Mouse (Mus musculus) splenic B cell, adult 2 months (primary cell): ENCODE measurements around the gene Gtse1.

Source experiments
- DNase-seq: peaks from one replicate; pipeline ENCODE4 v3.0.0-alpha.2; 2011; ENCODE audit warnings: low read depth, low spot score
- H3K27me3 ChIP-seq: 2 replicates; pipeline ENCODE4 v1.6.1; 2012; ENCODE audit warnings: mild to moderate bottlenecking, low read length, moderate library complexity, mixed read lengths; ENCODE audit not compliant: control insufficient read depth, poor library complexity, insufficient read depth, severe bottlenecking
- H3K36me3 ChIP-seq: 2 replicates; pipeline ENCODE4 v1.6.1; 2012; ENCODE audit warnings: mild to moderate bottlenecking, low read length, moderate library complexity, mixed read lengths; ENCODE audit not compliant: control insufficient read depth, poor library complexity, insufficient read depth, severe bottlenecking

Gene Gtse1

DNA sequence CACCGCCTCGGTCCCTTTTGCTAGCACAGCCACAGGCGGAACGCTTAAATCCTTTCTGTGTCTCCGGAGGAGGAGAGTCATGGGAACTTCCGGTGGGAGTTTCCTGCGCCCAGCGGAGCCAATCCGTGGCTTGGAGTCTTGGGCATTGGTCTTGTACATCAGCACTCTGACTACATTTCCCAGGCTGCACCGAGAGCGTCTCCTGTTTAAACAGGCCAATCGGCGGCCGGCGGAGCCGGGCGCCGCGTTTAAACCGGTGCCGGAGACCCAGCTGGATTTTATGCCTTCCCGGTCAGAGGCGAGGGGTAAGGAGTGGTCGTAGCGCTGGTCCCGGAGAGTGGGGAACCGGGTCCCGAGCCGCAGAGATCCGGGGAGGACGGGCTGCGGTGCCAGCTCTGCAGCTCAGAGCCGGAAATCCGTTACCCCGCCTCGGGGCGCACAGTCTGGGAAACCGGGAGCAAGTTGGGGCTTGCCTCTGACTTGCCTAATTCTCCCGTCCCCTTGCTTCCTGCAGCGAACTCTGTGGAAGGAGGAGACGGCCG is at the start of gene Gtse1:
Gene Gtse1 (plus strand): TSS at position 256 of the 542 bp plus-strand sequence.
- Histone ChIP-seq H3K36me3 (no peaks in the 10 kb centered on the region), H3K27me3 (no peaks in the 10 kb centered on the region)
- DNase-seq = peak; percentile 94

DNA sequence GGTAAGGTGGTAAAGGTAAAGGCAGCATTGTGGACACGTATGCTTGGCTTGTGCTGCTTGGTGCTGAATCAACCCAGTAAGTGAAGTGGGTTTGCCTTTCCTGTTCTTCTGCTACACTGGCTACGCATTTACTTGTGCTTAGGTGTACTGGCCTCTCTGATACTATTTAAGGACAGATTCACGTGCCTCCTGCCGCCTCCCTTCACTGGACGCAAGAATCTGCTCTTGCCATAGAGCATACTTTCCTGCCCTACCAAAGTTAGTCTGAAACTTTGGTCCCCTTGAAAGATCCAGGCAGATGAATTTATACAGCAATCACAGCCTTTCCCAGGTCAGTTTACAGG is 49.1 kb upstream of the Gtse1 start:
- Histone ChIP-seq H3K27me3 (no peaks in the 10 kb centered on the region; the same call in 1 of the 2 replicates), H3K36me3 (no peaks in the 10 kb centered on the region; the same call in 1 of the 2 replicates)
- DNase-seq = no peak

DNA sequence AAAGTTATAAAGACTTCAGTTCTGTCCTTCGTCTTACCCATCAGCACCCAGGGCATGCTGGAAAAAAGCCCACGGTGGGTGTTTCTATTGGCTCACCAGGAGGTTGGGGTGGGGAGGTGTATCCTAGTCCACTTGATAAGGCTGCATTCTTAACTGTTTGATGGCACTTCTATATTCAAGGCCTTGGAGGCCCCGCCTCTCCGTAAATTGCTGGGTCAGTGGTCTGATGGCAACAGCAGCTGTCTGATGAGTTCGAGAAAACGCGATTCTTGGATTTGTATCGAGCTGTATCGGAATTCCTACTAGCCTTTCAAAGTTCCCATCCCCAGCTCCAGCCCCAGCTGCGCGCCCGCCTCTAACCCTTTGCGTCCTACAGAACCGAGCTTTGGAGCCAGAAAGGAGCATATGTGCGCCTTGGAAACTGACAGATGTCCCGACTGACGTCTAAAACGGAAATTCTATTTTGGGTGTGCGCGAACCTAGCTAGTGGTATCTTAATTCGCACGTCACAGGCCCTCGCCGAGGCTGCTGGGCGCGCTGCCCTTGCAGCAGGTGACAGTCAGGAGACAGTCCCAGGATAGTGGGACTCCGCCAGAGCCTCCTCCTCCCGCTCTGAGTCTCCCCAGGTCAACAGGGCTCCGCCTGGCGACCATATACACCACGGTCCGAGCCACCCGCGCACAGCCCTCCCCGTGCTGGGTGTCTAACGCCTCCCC is 48.6 kb upstream of the Gtse1 start:
- DNase-seq = peak; percentile 79
- H3K36me3 ChIP-seq = no peaks in the 10 kb centered on the region; the same call in 1 of the 2 replicates
- no peaks in the 10 kb centered on the region; the same call in 1 of the 2 replicates for H3K27me3 ChIP-seq

DNA sequence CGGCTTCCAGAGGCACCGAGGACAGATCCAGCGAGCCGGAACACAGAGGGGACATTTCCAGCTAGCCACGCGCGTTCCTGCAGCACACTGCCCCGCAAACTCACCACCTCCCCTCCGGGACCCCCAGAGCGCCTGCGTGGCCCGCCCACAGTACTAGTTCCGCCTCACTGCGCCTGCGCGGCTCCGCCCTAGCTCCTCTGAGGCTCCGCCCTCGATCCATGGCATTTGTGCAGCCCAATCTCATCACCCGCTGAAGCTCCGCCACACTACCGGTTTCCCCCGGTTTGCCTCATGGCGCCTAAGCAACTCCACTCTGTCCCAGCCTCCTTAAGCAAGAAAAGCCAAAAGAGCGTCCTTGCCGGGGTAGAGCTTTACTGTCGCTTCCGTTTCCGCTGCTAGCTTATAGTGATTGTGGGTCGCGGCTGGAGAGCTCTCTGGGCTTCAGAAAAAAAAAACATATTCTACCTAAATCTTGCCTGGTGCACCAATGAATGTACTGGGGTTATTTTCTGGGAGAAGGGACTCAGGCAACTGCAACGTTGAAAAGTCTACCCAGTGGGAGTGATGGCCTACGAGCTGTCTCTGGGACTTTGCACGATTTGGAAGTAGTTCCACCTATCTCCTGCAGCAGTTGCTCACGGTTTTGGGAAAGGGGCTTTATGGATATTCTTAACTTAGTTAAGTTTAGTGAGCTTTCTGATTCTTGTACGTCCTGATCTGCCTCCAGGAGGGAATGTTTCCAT is 47.8 kb upstream of the Gtse1 start, which contains the start of gene Cdpf1:
Gene Cdpf1 (minus strand): TSS at position 163 of the 743 bp plus-strand sequence.
- H3K27me3 ChIP-seq = no peaks in the 10 kb centered on the region; the same call in 1 of the 2 replicates
- H3K36me3 ChIP-seq = no peaks in the 10 kb centered on the region; the same call in 1 of the 2 replicates
- peak; percentile 98 for DNase-seq

DNA sequence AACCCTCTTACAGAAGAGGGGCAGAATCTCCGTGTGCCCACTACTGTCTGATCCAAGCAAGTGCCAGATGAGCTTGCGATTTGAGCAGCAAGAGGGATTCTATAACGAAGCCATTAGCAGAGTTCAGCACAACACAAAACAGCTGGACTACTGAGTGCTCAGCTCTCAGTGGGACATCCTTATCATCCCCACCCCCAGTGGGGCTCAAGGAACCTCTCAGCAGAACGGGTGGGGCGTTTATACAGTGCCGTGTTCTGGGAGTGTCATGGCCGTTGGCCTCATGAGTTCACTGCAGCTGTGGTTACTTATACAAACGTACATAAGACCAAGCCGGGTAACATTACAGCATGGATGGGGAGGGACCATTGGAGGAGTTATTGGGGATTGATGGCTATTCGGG is 46.1 kb upstream of the Gtse1 start:
- DNase-seq = no peak
- no peaks in the 10 kb centered on the region; the same call in 1 of the 2 replicates for H3K27me3 ChIP-seq
- H3K36me3 ChIP-seq = no peaks in the 10 kb centered on the region

DNA sequence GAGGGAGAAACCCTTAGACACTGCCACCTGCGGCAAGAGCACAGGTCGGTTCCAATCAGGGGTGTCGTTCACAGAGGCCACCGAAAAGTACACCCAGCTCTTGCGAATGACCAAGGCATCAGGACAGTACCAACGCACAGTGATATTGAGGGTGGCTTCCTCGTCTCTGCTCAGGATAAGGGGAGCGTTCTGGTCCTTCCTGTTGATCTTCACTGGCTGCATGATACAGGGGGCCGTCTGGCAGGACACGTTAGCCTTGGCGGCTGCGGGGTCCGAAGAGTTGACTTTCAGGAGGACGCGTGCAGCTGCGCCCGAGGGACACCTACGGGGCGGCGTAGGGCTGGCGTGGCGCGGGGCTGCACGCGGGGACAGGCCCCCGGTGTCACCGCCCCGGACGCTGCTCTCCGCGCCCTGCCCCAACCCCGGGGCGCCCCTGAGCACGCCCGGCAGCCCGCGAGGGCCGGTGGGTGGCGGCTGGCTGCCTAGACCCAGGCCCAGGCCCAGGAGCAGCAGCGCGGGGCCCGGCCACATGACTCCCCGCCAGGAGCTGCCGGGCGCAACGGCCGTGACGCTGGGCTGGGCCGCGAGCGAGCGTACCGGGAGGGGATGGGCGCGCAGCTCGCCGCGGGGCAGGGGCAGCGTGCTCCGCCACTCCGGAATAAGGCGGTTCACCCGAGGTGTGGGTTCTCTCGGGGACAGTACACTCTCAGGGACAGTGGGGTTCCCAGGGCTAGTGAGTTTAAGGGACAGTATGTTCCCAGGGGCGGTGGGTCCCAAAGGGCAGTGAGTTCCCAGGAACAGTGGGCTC is 38.1 kb upstream of the Gtse1 start, which contains the start of gene Pkdrej:
Gene Pkdrej (minus strand): TSS at position 532 of the 808 bp plus-strand sequence.
- Histone ChIP-seq H3K27me3 (no peaks in the 10 kb centered on the region), H3K36me3 (no peaks in the 10 kb centered on the region)
- no peak for DNase-seq

DNA sequence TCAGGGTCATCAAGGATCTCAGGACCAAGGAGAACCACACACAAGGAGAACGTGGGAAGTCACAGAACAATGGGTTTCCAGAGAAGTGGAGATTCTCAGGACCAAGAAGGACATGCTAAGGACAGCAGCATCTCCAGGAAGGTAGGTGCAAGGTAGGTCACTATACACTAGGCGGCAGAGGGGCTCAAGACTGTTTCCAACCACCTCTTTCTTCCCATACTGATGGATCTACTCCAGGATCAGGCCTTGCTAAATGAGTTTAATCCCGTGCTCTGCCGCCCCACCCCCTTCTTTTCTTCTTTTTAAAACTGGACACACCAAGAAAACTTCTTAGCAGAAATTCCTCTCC is 37.6 kb upstream of the Gtse1 start:
- Histone ChIP-seq H3K36me3 (no peaks in the 10 kb centered on the region), H3K27me3 (no peaks in the 10 kb centered on the region)
- no peak for DNase-seq

DNA sequence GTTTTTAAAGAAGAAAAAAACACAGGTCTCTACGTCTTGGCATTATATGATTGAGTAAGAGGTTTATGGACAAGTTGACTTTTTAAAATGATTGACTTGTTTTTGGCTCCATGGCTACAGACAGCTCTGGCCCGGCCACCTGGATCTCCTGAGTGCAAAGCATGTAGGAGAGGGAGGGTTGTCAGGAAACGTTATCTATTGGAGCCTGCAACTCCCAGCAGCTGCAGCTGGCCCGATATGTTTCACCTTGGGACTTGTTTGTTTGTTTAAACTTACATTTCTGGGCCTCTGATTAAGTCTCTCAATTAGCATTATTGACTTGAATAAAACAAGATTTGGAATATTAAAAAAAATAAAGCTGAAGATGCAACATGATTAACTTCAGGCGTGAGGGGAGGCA is 32.9 kb upstream of the Gtse1 start:
- H3K27me3 ChIP-seq = no peaks in the 10 kb centered on the region
- no peak for DNase-seq
- no peaks in the 10 kb centered on the region for H3K36me3 ChIP-seq

DNA sequence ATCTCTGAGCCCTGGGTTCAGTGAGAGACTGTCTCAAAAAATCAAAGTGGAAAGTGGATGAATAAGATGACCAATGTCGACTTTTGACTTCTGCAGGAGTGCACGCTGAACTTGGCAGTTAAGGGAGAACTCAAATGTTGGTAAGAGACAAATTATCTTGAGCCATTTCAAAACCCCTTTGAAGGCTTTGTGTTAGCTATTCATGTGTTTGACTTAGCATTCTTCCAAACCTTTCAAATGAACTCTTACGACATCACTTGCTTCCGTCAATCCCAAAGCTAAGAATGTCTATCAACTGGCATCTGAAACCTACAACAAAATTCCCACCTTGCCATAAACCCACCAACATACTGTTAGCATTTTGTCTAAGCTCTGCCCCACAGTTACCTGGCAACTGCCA is 31.5 kb upstream of the Gtse1 start:
- DNase-seq = no peak
- no peaks in the 10 kb centered on the region for H3K27me3 ChIP-seq
- H3K36me3 ChIP-seq = no peaks in the 10 kb centered on the region

DNA sequence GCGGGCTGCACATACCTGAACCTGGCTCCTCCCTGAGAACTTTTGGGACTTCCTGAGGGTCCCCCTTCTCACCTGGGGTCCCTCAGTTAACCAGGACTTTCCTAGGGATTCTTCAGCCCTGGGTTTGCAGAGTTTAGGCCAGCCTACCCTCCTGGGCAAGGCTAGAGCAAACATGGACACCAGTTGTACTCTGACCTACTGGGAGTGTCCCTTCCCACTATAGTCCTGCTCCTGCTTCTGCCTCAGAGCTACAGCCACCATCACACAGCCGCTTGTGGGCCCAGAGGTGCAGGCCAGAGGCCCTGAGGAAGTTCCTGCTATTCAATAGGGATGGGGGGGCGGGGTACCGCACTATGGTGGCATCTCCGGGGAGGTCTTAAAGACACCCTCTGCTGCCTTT is 30.1 kb upstream of the Gtse1 start:
- Histone ChIP-seq H3K36me3 (no peaks in the 10 kb centered on the region), H3K27me3 (no peaks in the 10 kb centered on the region)
- no peak for DNase-seq

DNA sequence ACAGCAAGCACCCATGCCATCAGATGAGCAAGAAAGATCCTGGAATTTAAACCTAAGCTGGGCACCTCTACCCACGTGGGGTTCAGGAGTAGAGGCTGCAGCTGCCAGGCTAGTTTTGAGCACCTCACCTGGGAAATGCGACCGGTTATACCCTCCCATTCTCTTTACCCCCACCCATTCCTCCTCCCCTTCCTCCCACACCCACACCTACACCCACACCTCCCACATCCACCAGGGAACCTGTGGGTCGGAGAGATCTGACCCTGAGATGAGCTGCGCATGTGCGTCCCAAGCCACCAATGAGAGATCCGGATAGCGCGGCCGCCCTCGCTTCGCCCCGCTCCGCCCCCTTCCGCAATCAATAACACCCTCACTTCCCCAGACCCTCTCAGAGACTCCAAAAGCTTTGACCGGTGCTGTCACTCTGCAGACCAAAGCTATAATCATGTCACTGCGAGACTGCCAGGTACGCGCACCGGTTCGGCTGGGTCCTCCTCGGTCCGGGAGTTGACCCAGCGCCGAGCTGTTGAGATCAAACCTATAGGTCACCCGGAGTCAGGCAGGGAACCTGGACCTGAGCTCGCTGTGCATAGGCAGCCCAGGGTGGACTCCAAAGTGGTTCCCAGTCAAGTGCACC is 27.5 kb upstream of the Gtse1 start, which contains the start of gene Ttc38:
Gene Ttc38 (plus strand): TSS at position 353 of the 637 bp plus-strand sequence.
- DNase-seq = peak; percentile 88
- Histone ChIP-seq H3K36me3 (peaks cover 3% of the 10 kb centered on the region), H3K27me3 (no peaks in the 10 kb centered on the region)

DNA sequence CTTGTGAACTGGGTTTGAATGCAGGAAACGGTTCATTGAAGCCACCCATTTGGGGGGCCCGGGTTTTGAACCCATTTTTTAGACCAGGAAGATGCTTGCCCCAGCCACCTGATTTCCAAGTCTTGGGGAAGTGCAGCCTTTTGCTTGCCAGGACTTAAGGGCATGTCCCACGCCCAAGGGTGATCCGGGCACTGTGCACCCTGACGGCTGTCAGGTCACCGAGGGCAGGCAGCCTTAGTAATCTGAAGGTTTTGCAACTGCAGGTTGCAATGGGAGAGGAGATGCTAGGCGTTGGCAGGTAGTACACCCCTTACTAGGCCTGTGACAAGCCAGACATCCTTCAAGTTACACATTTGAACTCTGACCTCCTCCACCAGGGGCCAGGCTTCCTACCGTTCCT is 26.9 kb upstream of the Gtse1 start:
- H3K36me3 ChIP-seq = peaks cover 3% of the 10 kb centered on the region
- DNase-seq = no peak
- no peaks in the 10 kb centered on the region for H3K27me3 ChIP-seq

DNA sequence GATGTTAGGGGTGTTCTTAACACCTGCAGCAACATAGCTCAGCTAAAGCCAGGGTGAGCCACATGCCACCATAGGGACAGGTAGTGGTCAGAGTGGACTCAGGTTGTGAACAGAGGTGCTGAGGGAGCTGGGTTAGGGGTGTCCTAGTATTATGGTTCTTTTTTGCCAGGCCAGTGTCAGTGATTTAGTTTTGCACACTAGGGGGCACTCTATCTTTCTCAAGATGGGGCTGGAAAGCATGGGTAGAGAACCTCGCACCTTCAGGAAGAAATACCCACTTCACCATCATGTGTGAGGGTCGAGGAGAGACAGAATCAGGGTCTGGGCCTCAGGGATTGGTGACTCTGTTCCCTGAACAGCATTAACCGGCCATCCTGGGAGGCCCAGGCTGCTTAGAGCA is 24.2 kb upstream of the Gtse1 start:
- Histone ChIP-seq H3K36me3 (peaks cover 3% of the 10 kb centered on the region), H3K27me3 (no peaks in the 10 kb centered on the region)
- peak; percentile 49 for DNase-seq

DNA sequence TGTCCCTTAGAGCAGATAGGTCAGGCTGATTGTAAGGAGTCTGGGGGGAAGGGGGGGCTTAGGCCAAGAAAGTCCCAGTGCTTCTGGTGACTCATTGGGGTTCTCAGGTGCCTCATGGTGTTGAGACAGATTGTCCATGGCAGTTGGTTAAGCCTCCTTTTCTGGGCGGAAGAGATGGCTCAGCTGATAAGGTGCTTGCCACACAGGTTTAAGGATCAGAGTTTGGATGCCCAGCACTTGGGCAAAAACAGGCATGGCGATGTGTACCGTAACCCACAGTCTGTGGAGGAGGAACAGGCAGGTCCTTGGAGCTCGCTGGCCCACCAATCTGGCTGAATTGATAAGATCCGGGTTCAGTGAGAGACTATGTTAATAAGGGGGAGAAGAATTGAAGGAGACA is 22.7 kb upstream of the Gtse1 start:
- H3K36me3 ChIP-seq = peaks cover 3% of the 10 kb centered on the region
- no peak for DNase-seq
- H3K27me3 ChIP-seq = no peaks in the 10 kb centered on the region
